Mouse (Mus musculus) brown adipose tissue, adult 24 weeks (tissue): ENCODE measurements around the gene Mitf. TPM values are rescaled to one million over a fixed set of nuclear protein-coding genes. Genes with fewer than 3 reads are reported as not detected.

Experiments used
- H3K27ac ChIP-seq: fragments of 200-500 bp; replicated peaks from 2 replicates; pipeline ENCODE4 v1.5.1; 2012; ENCODE audit warnings: low read depth, mild to moderate bottlenecking, low read length
- H3K4me1 ChIP-seq: fragments of 200-500 bp; 2 replicates; pipeline ENCODE4 v1.6.1; 2012; ENCODE audit warnings: low read length, mixed read lengths; ENCODE audit not compliant: control insufficient read depth, insufficient read depth, insufficient read length
- H3K4me3 ChIP-seq: fragments of 200-500 bp; 2 replicates; pipeline ENCODE4 v1.5.1; 2012; ENCODE audit warnings: low read depth, mild to moderate bottlenecking, low read length, moderate library complexity; ENCODE audit not compliant: insufficient read depth
- polyA plus RNA-seq: library from polyadenylated mRNA; stranded (reverse); fragments of >200 nt; gene quantifications from 2 replicates; pipeline ENCODE4 v1.2.4, GENCODE M21; 2012; ENCODE audit not compliant: missing spikeins, insufficient read depth, insufficient read length

The Mitf gene
- polyA plus RNA-seq, 1 experiment = 2.9 TPM

DNA sequence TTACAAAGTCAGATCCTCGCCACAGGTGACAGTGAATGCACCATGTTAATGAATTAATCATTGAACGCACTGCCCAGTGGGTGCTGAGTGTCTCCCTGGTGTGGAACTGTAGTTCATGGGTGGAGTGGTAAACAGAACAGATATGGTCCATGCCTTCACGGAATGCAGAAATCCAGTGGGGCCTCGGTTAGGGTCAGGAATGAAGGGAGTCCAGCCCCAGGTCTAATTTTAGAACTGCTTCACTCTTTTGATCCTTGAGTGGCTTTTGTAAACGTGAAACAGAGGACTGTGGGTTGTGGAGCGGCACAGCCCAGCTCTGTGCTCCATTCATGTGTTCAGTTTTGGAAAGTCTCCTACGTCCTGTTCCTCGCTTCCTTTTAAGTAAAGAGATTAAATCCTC, 112.4 kb downstream of the Mitf start:
- Histone ChIP-seq H3K27ac (no peak overlapping the region), H3K4me3 (no peak overlapping the region), H3K4me1 (peaks cover 9% of the 10 kb centered on the region; the same call in 1 of the 2 replicates)

DNA sequence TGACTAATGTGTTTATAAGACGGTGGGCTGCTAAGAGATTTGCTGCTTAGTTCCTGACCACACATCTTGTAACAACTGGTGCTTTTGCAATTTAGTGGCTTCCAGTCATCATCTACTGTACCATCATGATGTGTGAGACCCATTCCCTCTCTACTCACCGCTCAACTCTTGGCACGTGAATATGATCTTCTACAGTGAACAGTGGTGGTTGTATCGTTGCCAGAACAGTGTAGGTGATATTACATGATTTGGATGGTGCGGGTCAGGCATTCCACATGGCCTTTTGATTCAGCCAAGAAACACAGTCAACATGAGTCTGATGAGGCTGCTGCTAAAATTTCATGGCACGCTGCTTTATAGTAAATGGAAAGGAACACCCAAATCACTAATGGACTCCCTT, 114.7 kb downstream of the Mitf start:
- no peak overlapping the region for H3K27ac ChIP-seq
- H3K4me3 ChIP-seq = no peak overlapping the region
- H3K4me1 ChIP-seq = peaks cover 6% of the 10 kb centered on the region; the same call in 1 of the 2 replicates

DNA sequence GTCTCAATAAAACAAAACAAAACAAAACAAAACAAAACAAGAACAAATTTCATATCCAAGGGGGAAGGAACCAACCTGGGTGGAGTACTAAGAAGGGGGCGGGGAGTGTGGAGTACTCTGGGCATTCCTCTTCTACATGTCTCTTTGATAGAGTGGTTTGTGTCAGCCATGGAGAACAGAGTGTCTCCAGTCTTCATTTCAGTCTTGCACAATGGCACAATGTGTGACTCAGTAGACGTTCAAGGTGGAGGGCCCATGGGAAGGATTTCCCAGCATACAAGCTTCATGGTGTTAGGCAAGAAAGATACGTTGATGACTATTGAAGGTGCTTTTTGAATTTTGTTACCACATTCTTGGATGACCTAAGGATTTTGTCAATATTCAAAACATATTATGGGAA, 117.4 kb downstream of the Mitf start:
- Histone ChIP-seq H3K4me1 (no peaks in the 10 kb centered on the region), H3K4me3 (no peak overlapping the region), H3K27ac (no peak overlapping the region)

DNA sequence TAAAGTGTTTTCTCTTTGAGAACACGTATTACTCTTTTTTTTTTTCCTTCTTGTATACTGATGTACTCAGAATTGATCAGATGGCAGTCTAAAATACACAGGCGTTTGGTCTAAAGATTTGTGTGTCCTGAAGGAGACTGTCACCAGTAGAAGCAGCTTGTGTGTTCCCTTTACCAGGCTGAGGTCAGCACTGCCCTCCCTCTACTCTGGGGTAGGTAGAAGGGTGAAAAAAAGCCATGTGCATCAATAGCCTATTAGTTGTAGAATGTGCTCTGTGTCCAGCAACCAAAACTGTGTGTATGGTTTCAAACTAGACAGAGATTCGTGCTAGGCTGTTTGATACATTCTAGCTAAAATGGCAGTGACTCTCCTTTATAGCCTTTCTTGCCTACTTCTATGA, 122.2 kb downstream of the Mitf start:
- Histone ChIP-seq H3K4me3 (no peak overlapping the region), H3K4me1 (no peaks in the 10 kb centered on the region), H3K27ac (no peak overlapping the region)

DNA sequence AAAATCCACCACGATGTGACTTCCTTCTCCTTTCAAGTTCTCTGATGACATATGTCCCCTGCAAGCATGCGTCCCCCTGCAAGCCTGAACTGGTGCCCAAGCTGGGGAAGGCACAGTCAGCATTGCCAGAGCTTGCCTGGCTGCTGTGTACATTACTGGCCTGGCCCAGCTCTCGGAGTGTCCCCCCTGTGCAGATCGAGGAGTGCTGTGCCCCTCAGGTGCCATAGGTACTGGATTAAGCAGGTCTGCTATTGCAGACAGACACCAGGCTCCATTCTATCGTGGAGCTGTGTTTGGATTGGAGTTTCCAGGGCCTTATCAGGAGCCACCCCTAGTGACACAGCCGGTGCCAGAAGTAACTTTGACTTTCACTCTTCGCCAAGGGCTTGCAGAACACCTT, 122.6 kb downstream of the Mitf start:
- Histone ChIP-seq H3K4me3 (no peak overlapping the region), H3K4me1 (no peaks in the 10 kb centered on the region), H3K27ac (no peak overlapping the region)

DNA sequence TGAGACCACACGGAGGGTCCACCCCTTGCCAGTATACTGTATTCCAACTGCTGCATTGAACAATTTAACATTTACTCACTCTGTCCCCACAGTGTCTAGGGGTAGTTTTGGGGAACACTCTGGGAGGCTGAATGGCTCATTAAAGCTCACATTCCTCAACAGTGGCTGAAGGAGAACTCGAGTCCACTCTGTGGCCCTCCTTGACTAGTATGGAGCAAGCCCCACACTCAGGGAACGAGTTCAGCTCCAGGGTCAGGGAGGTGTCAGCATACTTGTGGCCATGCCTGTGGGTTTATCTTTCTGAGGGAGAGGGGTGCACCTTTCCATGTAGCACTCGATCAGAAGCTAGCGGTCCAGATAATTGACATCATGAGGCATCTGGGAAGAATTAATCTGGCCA, 130.3 kb downstream of the Mitf start:
- no peaks in the 10 kb centered on the region for H3K4me1 ChIP-seq
- H3K27ac ChIP-seq = no peak overlapping the region
- no peak overlapping the region for H3K4me3 ChIP-seq

DNA sequence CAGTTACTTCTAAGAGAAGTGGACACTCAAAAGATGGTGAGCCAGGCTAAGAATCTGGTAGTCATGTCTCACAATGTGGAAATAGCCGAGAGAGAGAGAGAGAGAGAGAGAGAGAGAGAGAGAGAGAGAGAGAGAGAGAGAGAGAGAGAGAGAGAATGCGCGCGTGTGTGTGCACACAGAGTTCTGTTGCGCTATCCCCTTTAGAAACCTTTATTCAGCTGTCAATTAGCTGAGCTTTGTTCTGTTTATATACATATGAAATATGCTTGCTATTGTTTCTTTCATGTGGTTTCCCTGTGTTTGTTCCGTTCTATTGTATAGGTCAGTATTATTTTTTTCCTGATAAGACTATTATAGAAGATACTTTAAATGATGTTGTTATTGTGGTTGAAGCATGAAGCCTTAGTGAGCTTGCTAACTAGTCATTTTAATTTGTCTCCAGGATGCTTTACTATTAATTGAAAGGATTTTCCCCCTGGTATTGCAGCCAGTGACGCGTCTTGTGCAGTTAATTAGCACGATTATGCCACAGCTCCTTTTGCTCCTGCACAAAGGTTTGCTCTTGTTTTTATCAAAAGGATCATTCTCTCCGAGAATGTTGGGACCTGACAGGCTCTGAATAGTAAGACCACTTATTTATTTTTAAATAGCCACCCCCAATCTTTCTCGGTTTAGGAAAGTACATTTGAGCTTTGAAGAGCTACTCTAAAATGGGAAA, 131.2 kb downstream of the Mitf start:
- Histone ChIP-seq H3K27ac (no peak overlapping the region), H3K4me1 (no peaks in the 10 kb centered on the region), H3K4me3 (no peak overlapping the region)

DNA sequence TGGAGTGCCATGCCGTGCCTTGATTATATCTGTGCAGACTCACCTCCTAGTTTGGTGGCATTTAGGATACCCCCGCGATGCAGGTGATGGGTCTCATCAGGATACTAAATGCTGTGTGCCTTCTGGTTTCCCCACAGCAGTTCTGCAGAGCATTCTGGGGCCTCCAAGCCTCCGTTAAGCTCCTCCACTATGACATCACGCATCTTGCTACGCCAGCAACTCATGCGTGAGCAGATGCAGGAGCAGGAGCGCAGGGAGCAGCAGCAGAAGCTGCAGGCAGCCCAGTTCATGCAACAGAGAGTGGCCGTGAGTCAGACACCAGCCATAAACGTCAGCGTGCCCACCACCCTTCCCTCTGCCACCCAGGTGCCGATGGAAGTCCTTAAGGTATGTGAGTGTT, 134.1 kb downstream of the Mitf start:
- no peak overlapping the region for H3K4me3 ChIP-seq

DNA sequence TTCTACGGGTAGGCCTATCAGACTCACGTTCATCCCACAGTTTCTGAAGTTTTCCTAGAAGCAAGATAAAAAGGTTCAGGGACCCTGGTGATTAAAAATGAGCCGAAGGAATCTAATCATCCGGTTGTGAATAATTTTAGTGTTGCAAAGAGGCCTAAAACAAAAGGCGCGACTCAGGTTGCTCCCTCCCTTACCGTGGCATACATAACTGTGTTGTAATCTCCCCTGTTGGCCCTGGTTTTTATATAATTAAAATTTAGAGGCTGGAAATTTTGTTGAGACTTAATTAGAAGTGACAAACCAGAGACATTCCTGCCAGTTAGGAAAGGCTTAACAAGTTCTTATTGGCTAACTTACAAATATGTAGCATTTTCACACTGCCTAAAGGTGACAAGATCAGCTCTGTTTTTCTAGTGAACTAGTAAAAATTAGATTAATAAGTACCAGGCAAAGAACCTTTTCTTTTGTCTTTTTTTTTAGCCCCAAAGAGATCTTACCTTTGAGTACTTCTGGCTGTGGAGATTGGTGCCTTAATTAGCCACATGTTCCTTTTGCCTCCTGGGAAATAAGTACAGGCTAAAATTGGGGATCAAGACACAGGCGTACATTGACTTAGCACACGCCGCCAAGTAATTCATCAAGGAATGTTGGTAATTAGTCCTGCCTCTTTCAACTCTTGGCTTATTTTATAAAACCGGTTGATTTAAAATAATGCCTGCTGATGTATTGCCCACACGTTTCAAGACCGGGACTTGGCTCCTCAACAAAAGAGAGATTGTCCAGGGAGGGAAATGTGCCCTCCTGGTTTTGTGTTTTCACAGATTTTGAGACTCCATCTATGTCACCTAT, 143.4 kb downstream of the Mitf start:
- H3K27ac ChIP-seq = no peak overlapping the region
- H3K4me3 ChIP-seq = no peak overlapping the region
- no peaks in the 10 kb centered on the region for H3K4me1 ChIP-seq

More for the DNA sequence above, 134.1 kb downstream of the Mitf start:
- no peaks in the 10 kb centered on the region for H3K4me1 ChIP-seq
- no peak overlapping the region for H3K27ac ChIP-seq

DNA sequence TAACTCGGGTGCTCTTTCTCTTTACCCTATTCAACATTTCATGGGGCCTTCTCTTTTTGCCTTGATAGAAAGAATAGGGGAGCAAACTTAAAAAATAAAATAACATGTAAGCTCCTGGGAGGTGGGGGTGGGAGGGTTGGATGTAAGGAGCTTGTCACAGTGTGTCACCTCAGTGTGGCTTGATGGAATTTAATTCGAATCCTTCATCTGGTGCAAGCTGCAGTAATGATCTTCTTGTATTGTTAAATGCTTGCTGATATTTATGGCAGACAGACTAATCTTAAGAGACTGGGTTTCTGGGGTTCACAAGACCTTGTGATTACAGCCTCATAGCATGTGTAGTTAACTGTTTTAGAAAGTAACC, 144.0 kb downstream of the Mitf start:
- H3K4me1 ChIP-seq = no peaks in the 10 kb centered on the region
- H3K4me3 ChIP-seq = no peak overlapping the region
- no peak overlapping the region for H3K27ac ChIP-seq

DNA sequence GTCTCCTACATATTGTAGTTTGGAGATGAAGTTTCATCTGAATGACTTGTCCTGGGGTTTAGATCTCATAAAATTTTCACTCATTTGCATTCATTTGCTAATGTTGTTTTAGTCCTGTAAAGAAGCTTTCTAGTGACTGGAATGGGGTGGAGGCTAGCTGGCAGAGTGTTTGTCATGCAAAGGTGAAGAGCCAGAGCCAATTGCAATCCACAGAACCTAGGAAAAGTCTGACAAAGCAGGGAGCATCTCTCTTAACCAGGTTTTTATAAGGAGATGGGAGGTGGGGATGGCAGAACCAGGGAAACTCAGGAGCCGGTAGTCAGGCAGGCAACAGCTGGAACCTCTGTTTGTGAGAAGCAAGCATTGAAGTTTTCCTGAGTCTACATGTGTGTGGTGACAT, 144.9 kb downstream of the Mitf start:
- no peaks in the 10 kb centered on the region for H3K4me1 ChIP-seq
- H3K27ac ChIP-seq = no peak overlapping the region
- no peak overlapping the region for H3K4me3 ChIP-seq

DNA sequence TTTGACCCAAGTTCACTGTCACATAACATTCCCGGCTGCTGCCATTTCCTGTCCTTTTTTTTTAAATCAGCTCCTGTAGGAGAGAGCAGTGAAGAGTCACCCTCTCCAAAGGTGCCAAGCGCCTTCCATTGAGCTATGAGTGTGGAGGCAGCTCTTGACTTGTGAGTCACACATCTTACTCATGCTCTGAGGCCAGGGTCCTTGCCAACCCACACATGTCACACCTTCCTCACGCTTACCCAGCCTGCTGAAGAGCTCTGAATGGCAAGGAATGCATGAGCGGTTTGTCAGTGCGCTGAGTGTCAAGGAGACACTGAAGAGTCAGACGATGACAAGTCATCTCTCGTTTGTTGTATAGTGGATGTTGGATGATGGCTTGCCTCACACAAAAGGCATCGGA, 146.0 kb downstream of the Mitf start:
- Histone ChIP-seq H3K4me3 (no peak overlapping the region), H3K4me1 (no peaks in the 10 kb centered on the region), H3K27ac (no peak overlapping the region)

DNA sequence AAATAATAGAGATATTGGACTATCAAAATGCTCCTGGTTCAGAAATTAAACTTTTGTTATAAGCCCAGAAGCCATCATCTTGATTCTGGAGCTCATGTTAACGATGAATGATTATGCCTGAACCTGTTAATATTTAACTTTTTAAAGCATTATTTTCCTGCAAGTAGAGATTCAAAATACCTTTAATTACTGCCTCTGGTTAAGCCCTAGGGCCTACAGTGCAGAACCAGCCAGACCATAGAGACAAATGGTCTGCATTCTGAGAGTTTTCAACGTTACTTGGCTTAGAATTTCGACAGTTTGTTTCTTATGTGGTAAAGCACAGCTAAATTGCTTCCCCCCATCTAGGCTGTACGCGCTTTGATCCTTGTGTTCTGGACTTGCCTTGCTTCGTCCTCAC, 149.3 kb downstream of the Mitf start:
- Histone ChIP-seq H3K4me3 (no peak overlapping the region), H3K27ac (no peak overlapping the region), H3K4me1 (no peaks in the 10 kb centered on the region)

DNA sequence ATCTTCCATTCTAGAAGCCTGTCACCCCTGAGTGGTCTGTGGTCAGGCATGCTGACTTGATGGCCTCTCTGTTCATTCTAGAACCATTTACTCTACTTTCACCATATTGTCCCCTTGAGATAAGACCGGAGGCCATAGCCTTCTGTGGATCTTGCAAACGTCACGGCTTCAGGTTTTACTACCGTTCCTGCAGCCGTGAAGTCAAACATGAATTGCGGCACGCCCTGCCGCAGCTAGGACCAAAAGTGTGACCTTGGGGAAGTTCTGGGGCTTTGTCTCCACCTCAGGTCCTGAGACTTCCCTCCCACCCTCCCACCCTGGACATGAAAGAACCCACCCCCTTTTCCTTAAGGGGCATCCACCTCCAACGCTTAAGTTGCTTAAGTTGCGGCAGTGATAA, 149.8 kb downstream of the Mitf start:
- Histone ChIP-seq H3K4me1 (no peaks in the 10 kb centered on the region), H3K4me3 (no peak overlapping the region), H3K27ac (no peak overlapping the region)

DNA sequence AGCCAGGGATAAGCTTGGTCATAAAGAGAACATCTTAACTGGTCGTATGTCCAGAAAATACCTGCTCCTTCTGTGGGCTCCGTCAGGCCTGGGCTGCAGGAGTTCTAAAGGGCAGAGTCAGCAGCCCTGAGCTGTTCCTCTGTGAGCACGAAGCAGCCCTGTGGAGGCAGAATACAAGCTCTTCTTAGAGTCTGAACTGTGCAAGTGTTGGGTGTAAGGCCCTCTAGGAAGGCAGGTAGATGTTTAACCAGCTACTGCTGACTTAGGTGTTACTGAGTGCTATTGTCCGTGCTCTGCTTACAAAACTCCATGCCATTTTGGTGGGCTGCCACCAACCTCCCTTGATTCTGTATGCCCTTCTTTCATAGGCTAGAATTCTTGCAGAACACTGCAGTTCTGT, 151.4 kb downstream of the Mitf start:
- Histone ChIP-seq H3K27ac (no peak overlapping the region), H3K4me3 (no peak overlapping the region), H3K4me1 (no peaks in the 10 kb centered on the region; the same call in 1 of the 2 replicates)

DNA sequence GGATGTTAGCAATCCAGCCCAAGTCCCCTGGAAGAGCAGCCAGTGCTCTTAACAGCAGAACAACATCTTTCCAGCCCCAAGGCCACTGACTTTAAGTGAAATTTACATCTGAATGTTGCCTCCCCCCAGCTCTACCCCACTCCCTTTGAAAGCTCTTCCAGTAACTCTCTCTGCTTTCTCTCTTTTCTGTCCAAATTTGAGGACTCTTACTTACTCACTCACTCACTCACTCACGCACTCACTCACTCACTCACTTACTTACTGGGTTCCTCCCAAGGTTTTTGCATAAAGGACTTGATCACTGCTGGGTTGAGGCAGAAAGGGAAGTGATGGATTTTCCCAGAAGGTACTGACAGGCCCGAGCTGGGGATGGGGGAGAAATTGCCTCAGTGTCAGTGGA, 154.9 kb downstream of the Mitf start:
- Histone ChIP-seq H3K27ac (no peak overlapping the region), H3K4me3 (no peak overlapping the region), H3K4me1 (no peaks in the 10 kb centered on the region; the same call in 1 of the 2 replicates)
